Mouse (Mus musculus): ENCODE results near the gene 4933425L06Rik.

4933425L06Rik gene

GRCm38 (mm10) chr13:105122092-105122491, 40.2 kb downstream of the 4933425L06Rik start:
- POLR2A ChIA-PET, result interaction anchor here in 1 of 4 experiments (0.7 kb wide), 1 partner anchor 271 kb away, joined by 3 read pairs; no protein-coding TSS in a partner anchor
- CTCF ChIA-PET, result no interaction called here

DNA sequence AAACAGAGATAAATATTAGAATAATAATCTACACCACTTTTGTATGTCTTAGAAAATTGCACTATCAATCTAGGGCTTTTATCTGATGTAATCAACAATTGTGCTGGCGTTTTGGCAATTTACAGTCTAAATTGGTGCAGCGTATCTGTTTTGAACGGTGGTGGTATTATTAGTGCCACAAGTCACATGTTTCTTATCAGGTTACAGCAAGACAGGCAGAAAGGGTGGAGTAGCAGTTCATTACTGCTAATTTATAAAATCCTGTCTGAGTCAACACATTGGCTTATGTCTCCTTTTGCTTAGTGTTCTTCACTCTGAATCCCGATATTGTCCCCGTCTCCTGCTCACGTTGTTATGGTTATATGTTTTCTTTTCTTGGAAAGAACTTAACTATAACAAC, 48.2 kb downstream of the 4933425L06Rik start:
- ChIA-PET CTCF (no interaction called here), POLR2A (no interaction called here)

GRCm38 (mm10) chr13:105132370-105132769, 50.4 kb downstream of the 4933425L06Rik start:
- ChIA-PET CTCF (no interaction called here), POLR2A (interaction anchor here in 1 of 4 experiments (0.6 kb wide), 1 partner anchor 47 kb away, joined by 3 read pairs; no protein-coding TSS in a partner anchor)

DNA sequence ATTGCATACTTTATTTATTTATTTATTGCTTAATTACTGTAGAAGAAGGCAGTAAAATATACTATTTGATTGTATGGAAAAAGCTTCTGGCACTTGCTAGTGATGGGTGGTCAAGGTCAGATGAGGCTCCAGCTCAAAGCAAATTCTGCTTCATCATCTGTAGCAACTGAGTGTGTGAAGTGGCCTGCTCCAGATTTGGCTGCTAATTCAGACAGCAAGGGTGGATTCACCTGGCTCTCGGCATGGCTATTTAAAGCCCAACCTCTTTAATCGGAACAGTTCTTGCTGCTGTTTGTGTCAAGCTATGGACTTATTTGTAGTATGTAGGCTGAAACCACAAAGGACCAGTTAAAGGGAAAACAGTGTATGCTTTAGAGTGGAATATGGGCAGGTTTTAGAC, 50.9 kb downstream of the 4933425L06Rik start:
- CTCF ChIA-PET, result no interaction called here
- POLR2A ChIA-PET, result no interaction called here

- CTCF ChIA-PET, result interaction anchor here in 2 of 4 experiments (0.6 to 0.7 kb wide), 3 partner anchors 9 to 1528 kb away, joined by 3 to 8 read pairs (median 3); no protein-coding TSS in a partner anchor
- POLR2A ChIA-PET, result no interaction called here
Measured at GRCm38 (mm10) chr13:105134397-105134796, 52.5 kb downstream of the 4933425L06Rik start.

DNA sequence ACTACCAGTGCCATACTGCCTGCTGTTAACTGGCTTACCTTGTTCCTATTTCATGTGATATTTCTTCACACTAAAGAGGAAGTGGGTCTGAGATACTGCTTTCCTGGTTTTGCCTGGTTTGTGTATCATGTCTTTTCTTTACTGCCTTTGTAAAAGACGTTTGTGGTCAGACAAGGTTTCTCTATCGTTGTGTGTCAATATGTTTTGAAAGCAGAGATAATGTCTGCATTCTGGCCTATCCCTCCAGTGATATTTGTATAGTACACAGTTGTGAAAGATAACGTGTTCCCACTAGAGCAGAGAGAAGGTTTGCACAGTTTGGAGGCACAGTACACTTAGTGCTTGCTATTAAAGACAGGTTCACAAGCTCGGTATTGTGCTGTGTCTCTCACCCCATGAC, 58.0 kb downstream of the 4933425L06Rik start:
- ChIA-PET CTCF (no interaction called here), POLR2A (no interaction called here)

- POLR2A ChIA-PET, result interaction anchor here in 1 of 4 experiments (0.7 kb wide), 1 partner anchor 336 kb away, joined by 7 read pairs; no protein-coding TSS in a partner anchor
- CTCF ChIA-PET, result no interaction called here
Measured at GRCm38 (mm10) chr13:105146827-105147226, 64.9 kb downstream of the 4933425L06Rik start.

- CTCF ChIA-PET, result no interaction called here
- POLR2A ChIA-PET, result no interaction called here
Measured at GRCm38 (mm10) chr13:105147795-105148418, 66.0 kb downstream of the 4933425L06Rik start.

GRCm38 (mm10) chr13:105150006-105150405, 68.1 kb downstream of the 4933425L06Rik start:
- POLR2A ChIA-PET, result no interaction called here
- CTCF ChIA-PET, result no interaction called here

DNA sequence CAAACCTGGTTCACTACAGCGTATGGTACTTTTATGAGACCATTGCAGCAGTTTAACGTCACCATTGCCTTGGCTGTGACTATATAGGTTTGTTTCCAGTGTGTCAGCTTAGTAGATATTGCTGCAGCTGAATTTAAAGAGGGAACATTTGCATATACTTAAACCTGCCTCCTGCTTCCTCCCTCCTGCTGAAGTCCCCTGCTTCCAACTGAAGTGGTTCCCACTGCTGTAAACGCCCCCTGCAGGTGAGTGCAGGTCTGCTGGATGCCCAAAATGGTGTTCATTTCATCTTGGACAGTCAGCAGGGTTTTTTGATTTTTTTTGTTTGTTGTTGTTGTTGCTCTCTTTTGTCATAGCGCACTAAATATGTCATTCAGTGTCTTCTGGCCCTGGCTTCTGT, 72.0 kb downstream of the 4933425L06Rik start:
- POLR2A ChIA-PET, result no interaction called here
- CTCF ChIA-PET, result no interaction called here

DNA sequence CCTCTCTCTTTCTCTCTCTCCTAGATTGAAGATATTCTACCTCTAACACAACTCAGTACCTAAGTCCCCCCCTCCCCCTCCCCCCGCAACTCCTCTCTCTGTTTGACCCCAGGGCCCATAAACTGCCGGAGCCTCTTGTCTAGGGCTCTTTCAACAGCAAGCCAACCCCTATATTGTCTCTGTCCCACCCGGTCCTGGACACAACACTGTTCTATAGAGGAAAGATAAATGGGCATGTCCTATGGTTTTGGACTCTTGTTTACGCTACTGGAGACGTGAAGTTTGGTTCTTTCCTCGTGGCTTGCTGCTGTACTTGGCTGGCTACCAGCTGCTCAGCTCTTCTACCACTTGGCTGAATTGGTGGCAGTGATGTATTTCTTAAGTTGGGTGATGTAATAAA, 83.5 kb downstream of the 4933425L06Rik start:
- CTCF ChIA-PET, result interaction anchor here in 1 of 4 experiments (0.5 kb wide), 1 partner anchor 966 kb away, joined by 4 read pairs; no protein-coding TSS in a partner anchor
- POLR2A ChIA-PET, result interaction anchor here in 1 of 4 experiments (0.9 kb wide), 1 partner anchor 708 kb away, joined by 3 read pairs; no protein-coding TSS in a partner anchor
